Mouse (Mus musculus) liver, postnatal 0 days (tissue): ENCODE measurements around the gene Ncbp2.

Source experiments
- CTCF ChIP-seq: sonication (generic); IDR thresholded peaks from 2 replicates; pipeline ENCODE4 v1.5.1; 2016; ENCODE audit warnings: antibody characterized with exemption, low read depth
- EP300 ChIP-seq: IDR thresholded peaks from 2 replicates; pipeline ENCODE4 v1.6.1; 2016; ENCODE audit warnings: antibody characterized with exemption, low read depth, mild to moderate bottlenecking

- TF ChIP-seq CTCF = no peak
- no peak for TF ChIP-seq EP300
Measured at GRCm38 (mm10) chr16:32008529-32009293, 60.4 kb downstream of the Ncbp2 start.
